Mouse (Mus musculus) stomach, postnatal 0 days (tissue): Measurements from ENCODE around the gene Fbxw10.

ENCODE experiments used
- CTCF ChIP-seq: IDR thresholded peaks from 2 replicates; pipeline ENCODE4 v1.5.1; 2016; ENCODE audit warnings: antibody characterized with exemption, low read depth, mild to moderate bottlenecking, moderate library complexity
- EP300 ChIP-seq: optimal IDR thresholded peaks from 2 replicates; pipeline ENCODE3; 2016; ENCODE audit warnings: antibody characterized with exemption

- TF ChIP-seq CTCF (no peak), EP300 (no peak)
Observed at GRCm38 (mm10) chr11:62815438-62815837, 31.4 kb upstream of the Fbxw10 start.
